Mouse (Mus musculus) gastrocnemius, postnatal 14 days (tissue): ENCODE results near the gene Itga4. TPM values are rescaled to one million over a fixed set of nuclear protein-coding genes. Genes with fewer than 3 reads are reported as not detected.
A peak's percentile ranks its signal among the peaks of the same experiment; 100 is the strongest.

Experiments
- DNase-seq: peaks from one replicate; pipeline ENCODE4 v3.0.0; 2021; ENCODE audit warnings: mixed read lengths
- intact Hi-C: fragments of 180-260 bp; cut with DNase I; formaldehyde crosslinking; loops from one replicate; pipeline ENCODE4 v1.15.1; 2025; ENCODE audit warnings: low total_unique reads
- total RNA-seq, 2 experiments: library from RNA; stranded (reverse); gene quantifications; 2 replicates each; pipeline ENCODE4 v1.2.3; 2021

The Itga4 gene
- total RNA-seq, 2 experiments from 2014 or later = 2.9 to 3.9 TPM

DNA sequence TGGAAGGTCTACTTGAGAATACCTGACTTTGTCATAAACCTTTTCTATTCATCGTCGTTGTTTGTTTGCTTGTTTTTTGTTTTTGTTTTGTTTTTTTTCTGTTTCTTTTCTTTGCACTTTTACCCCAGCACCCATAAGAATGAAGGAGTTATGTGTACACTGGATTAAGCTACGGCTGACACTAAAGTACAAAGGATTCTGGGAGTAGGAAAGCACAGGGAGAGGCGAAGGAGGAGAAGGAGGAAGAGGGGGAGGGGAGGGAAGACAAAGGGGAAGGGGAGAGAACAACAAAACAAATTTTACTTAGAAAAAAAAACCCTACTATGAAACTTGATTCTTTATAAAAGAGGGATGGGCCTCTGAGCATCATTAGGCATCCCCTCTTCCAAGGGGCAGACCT lies 2.2 kb downstream of the Itga4 start:
- intact Hi-C loops = no loop called here
- DNase-seq = no peak

DNA sequence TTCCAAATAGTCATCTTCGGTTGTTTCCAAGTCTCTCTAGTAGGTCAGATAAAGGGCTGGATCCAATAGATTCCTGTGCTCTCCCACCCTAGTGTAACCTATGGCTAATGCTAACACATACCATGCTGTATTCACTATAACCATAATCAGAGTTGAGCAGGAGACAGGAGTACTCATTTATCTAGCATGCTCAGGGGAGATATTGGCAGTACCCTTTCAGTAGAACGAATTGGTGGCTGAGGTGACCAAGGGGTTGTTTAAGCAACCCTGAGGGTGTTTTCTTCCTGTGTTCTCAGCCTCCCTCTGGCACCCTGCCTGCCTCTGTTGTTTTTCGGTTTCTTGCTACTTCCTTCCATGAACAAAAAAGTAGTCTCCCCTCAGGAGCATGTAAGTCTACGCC lies 4.1 kb downstream of the Itga4 start:
- DNase-seq = no peak
- intact Hi-C loops = no loop called here

DNA sequence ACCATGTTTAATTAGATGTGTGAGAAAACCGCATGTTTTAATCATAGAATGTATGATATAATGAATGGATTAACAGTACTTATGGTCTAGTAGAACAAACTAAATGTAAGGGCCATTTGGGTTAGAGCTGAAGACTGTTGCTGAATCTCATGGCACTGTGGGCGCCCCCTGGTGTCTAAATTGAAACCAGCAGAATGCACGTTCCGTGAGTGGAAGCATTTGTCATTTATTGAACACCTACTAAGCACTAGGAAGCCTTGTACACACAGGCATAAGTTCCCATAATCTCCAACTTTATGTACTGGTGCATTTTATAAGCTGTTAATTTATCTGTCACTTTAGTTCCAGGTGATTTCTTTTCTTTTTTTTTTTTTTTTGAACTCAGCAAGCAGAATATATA lies 10.4 kb downstream of the Itga4 start:
- intact Hi-C loops = loop anchor here (5.0 kb wide), 1 partner anchor 308 kb away; no protein-coding TSS in a partner anchor
- peak; percentile 51 for DNase-seq

DNA sequence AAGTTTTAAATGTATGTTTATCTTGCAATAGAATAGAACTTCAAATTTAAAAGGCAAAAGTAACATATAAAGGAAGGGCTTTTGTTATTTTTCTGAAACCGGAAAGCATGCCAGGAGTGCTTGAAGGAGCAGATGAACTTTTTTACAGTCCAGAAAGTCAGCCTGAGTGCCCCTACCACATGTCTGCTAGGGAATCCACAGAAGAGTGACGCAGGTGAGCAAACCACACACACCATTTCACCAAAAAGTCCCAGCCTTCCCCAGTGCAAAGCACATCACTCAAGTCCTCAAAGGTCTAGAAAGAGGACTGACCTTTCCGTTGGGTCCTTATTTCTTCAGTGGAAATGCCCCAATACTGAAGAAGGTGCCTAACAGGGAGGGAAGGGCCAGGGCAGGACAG lies 11.3 kb downstream of the Itga4 start:
- intact Hi-C loops = loop anchor here (5.0 kb wide), 1 partner anchor 309 kb away; no protein-coding TSS in a partner anchor
- DNase-seq = no peak

DNA sequence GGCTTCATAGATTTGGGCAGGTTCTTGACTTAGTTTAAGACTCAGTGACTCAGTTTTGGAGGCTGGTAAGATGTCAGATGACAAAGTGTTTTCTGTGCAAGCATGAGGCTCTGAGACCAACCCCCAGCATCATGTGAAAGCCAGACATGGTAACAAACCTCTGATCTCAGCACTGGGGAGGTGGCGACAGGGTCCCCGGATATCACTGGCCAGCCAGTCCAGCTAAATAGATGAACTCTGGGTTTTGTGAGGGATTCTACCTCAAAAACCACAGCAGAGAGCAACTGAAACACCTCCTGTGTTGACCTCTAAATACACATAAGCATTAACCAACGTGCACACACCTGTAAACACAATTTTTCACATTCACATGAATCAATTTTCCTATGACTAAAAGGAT lies 12.0 kb downstream of the Itga4 start:
- intact Hi-C loops = loop anchor here (5.0 kb wide), 1 partner anchor 310 kb away; no protein-coding TSS in a partner anchor

DNA sequence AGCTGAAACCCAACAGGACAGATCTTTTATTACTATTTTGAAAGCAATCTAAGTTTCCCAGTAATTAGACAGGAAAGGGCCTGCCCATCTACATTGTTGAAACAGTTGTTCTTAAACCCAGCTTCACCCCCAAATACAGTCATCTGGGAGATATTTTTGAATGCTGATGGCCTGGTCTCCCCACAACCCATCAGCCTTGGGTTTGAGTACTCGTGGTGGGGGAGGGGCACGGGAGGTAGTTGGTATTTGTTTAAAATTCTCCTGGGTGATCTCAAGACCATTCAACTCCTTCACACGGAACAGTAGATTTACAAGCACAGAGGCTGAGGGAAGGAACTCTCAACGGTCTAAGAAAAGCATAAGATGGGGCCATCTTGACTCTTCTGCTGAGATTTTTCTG lies 13.6 kb downstream of the Itga4 start:
- intact Hi-C loops = loop anchor here (5.0 kb wide), 1 partner anchor 312 kb away; no protein-coding TSS in a partner anchor
- DNase-seq = no peak

More for the DNA sequence above, 12.0 kb downstream of the Itga4 start:
- DNase-seq = no peak

DNA sequence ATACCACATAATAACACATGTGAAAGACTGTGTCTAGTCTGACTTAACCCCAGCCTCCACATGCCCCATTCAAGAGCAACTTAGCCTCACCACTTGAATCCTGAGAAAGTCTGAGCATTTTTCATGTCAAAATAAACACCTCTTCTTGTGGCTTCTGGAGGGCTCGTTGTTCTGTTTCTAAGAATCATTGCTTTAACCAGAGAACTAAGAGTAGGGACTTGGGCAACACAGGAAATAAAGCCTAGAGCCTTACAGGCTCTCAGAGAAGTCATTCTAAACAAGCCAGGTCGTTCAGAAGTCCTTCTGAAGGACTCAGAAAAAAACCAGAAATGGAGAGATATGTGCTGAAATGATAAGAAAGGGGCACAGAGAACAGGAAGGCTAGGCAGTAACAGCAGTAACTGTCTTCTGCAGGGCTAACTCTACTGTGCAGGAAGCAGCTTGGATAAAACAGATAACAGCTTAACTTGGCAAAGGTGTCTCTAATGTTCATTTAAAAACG lies 14.9 kb downstream of the Itga4 start:
- DNase-seq = no peak
- intact Hi-C loops = no loop called here

DNA sequence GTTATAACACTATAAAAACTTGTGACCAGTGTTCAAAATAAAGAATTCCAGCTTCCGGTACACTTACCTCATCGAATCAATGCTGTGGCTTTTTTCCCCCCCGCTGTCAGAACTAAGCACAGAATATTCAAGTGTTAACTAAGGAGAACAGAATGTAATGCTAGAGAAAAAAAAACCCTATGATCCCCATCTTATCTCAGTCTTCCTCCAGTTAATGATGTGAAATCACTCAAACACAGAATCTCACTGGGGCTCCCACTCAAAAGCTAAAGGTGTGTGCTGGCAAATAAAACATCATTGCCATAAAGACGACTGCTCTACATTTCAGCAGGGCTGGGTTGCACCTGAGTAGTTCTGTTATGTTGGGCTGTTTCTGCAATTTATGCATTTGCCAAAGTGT lies 16.6 kb downstream of the Itga4 start:
- DNase-seq = no peak
- intact Hi-C loops = no loop called here

DNA sequence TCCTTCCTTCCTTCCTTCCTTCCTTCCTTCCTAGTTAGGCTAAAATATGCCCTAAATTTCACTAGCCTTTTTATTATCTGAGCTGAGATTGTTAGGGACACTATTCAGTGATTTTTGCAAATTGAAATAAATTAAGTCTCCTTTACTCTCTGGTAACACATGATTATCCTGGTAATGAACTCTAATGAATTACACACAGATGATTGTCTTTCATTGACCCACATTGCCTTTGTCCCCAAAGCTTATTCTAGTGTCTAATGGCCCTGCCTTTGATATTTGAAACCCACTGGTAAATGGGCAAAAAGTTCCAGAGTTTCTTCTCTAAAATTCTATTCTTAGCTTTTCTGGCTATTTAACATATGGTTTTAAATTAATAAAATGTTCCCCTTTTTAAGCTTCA lies 23.4 kb downstream of the Itga4 start:
- intact Hi-C loops = no loop called here

DNA sequence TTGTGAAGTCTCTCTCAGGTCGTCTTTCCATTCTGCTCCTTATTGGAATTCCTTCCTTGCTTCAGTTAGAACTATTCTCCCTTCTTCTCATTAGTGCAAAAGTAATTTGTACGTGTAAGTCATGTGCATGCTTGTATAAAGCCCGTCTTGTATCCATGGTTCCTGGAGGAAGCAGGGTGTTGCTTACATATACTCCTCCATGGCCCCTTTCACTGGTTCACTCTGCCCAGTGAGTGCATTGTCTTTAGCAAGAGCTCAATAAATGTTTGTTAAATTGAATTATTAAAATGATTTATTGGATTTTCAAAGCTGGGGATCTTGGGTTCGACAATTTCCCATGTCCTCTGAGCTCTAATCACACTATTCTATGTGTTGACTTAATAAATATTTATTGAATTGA lies 29.0 kb downstream of the Itga4 start:
- no peak for DNase-seq
- intact Hi-C loops = no loop called here

More for the DNA sequence above, 23.4 kb downstream of the Itga4 start:
- DNase-seq = no peak

DNA sequence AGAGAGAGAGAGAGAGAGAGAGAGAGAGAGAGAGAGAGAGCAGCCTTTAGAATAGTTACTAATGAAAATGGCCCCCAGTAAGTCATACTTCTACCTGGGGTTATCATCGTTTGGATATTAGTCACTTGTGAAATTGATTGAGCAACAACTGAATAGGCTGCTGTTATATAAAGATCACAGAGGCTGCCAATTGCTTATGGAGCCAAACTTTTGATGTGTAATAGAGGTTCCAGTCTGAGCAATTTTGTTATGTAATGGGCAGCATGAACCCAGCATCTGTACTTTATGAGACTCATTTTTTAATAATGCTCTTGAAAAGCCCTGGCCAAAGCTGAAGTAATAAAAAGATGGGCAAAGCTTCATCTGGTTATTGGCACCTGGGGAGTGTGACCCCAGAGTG lies 34.9 kb downstream of the Itga4 start:
- DNase-seq = no peak
- intact Hi-C loops = no loop called here

DNA sequence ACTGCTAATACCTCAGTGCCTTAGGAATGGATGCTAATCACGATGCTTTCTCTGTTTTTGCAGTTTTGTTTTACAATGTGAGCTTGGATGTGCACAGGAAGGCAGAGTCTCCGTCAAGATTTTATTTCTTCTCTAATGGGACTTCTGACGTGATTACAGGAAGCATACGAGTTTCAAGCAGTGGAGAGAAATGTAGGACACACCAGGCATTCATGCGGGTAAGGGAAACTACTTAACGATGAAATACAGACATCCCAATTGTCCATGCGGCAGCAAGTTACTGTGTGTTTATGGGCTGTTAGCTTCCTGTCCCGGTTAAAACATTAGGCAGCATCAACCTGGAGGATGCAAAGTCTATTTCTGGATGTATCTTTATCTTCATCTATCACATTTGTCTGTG lies 36.7 kb downstream of the Itga4 start:
- intact Hi-C loops = no loop called here
- DNase-seq = no peak

DNA sequence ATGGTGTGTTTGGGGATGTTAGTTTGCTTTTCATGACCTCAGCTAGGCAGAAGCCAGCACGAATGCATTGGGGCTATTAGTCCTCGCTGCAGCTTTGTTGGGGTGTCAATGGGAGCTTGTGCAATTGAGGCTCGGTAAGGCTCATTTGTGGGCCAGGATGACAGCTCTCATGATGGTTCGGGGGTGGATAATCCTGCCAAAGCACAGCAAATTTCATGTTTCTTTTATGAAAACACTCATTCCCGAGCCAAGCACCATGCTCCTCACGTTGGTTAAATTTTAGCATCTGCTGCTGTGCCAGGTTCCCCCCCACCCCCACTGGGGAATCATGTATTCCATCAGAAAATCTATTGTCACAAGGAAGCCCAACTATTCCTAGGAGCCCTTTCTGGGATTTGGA lies 37.2 kb downstream of the Itga4 start:
- intact Hi-C loops = no loop called here
- no peak for DNase-seq

DNA sequence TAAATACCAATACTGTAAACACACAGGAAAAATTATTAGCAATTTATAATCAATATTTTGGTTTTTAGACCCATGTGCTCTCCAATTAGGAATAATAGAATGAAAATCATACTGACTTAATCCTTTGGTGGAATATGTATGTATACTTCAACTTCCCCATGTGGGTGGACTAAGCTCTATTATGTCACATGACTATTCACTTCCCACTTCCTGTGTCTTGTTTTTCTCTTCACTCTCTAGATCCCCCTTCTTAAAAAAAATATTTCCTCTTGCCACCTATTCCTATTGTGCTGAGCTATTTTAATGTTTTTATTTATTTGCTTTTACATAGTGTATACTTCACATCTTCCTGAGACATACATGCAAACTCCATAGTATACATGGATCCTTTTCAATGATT lies 47.2 kb downstream of the Itga4 start:
- no peak for DNase-seq
- intact Hi-C loops = no loop called here

DNA sequence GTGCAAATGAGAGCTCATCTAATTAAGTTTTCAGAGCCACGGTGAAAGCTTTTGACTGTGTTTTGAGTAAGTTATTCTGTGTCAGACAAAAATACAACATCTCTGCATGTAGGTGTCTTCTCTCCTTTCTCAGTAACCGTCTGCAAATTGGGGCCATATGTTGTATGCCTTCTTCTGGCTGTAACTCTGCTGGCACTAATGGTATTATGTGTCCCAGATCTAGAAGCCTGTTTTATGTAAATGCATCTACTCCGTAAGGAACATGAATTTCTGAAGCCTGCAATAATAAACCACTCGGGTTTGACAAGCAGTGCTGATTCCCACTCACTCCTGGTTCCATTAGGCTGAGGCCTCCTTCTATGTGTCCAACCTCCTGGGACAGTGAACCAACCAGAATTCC lies 52.3 kb downstream of the Itga4 start:
- DNase-seq = no peak
- intact Hi-C loops = no loop called here

DNA sequence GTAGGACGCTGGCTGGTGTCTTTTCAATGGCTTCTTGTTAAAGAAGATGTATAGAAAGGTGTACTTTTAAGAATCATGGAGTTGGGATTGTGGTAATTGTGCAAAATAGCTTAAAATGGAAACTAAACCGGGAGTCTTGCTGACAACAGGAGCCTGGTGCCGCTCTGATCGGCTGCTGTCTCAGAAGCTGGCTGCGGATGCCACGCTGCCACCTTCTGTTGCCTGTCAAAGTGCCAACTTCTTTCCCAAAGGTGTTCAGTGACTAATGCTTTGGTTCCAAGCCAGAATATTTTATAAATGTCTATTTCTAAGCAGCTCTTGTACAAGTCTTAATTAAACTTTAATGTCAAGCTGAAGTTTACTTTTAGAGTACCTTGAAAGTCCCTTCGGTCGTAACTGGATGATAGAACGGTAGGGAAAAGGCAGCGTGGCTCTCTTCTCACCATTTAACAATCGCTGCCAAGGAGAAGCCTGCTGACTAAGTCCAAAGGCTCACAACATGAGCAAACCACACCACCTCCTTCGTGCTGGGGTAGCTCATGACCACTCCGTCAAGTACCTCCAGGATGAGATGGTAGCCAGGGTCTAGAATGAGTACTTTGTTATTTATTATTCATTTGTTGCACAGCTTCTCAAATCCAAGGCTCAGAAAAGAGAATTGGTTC lies 54.4 kb downstream of the Itga4 start:
- DNase-seq = no peak
- intact Hi-C loops = no loop called here

DNA sequence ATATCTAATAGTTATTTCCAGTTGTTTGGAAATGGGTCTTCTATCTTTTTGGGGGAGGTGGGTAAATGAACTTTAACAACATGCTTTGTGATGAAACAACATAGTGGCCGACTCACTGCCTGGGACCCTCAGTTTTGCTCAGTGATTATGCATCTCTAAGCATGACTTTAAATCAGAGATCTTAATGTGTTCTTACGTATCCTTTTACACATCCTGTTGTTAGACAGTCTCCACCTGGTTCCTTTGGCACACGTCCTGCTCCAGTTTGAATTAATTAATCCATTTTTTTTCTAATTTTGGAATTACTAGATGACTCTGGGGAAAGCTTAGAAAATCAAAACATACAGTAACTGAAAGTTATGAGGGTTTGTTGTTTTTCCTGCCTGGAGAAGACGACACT lies 57.3 kb downstream of the Itga4 start:
- intact Hi-C loops = no loop called here
- no peak for DNase-seq

DNA sequence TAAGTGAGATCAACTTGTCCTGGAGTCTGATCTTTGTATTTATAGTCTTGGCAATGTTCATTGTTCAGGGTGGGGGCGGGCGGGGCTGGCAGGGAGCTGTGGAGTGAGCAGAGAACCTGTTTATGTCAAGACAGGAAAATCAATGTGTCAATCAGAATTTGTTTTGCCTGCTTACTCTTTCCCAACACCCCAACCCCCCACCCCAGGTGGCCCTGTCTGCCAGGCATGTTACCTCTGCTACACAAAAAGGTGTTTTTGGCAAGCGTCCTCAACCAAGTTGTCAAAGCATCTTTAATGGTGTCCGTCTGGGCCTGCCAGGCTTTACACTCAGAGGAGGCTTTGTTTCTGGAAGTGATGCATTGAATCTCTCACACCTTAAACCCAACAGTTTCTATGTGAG lies 59.9 kb downstream of the Itga4 start:
- intact Hi-C loops = no loop called here
- DNase-seq = no peak

DNA sequence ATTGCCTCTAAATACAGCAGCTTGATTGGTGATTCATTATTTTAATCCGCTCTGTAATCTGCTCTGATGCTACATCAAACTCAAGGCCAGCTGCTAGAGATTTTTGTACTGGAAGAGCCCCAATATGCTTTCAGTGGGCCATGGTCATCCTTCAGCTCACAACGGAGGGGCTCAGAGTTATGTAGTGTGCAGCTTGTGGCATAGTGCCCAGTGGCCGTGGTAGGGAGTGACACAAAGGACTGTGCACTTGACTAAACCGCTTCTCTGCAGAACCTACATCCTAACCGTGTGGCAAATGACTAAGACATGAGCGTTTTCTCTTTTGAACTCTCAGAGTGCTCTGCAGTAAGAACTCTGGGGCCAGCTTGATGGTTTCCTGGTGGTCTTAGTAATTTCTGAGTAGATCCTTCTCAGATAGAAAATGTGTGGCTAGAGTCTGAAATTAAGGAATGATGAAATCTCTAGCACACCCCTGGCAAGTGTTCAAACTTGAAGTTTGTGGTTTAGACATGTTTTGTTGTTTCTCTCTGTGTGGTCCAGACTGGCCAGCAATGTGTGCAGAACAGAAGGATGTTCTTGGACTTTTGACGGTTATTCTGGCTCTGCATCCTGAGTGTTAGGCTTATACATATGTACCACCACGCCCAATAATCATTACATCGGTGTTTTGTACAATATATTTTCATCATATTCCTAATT lies 61.1 kb downstream of the Itga4 start:
- intact Hi-C loops = no loop called here
- no peak for DNase-seq

DNA sequence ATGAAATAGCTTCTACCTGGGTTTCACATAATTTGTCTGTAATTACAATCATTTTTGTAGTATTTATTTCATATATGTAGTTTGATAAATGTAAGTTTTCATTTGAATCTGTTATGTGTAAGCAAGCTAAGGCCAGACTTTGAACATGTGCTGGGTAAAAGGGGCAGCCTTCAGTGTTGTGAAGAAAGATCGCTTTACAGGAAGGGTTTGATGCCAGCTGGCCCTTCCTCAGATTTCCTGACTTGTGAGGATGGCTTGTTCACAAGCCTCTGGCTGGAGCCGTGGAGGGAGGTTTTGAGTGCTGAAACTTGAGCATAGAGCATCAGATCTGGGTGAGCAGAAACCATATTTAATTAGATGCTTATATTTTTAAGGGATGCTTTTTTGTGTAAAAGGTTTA lies 72.9 kb downstream of the Itga4 start:
- DNase-seq = no peak
- intact Hi-C loops = no loop called here

DNA sequence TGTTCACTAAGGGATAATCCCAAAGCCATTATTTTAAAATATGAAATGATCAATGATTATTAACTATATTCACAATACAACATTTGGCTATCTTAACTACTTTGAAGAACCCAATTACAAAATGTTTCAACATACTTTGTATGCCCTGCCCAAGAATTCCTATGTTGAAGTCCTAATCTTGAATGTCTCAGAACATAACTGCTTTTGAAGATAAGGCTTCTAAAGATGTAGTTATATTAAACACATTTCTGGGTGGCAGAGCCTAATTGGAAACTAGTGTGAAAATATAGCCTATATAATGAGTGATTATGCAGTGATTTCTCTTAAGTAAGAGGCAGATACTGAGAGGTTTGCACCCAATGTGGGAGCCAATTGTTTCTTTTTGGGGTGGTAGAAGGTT lies 79.4 kb downstream of the Itga4 start:
- no peak for DNase-seq
- intact Hi-C loops = no loop called here
